Mouse (Mus musculus): ENCODE measurements around the gene Rere. TPM values are rescaled to one million over a fixed set of nuclear protein-coding genes. Genes with fewer than 3 reads are reported as not detected.
"Not testable (repeated sequence)": the region's sequence is repeated elsewhere in the genome, so short reads cannot be mapped to it uniquely, and the experiment has no call there.

Gene Rere
- polyA plus RNA-seq, 1 experiment from 2014 or later, result 34.5 TPM

- Histone ChIP-seq H3K4me3 (replicated peaks; ENCODE audit: low read length) (no peak overlapping the region), H3K27me3 (replicated peaks; ENCODE audit: control insufficient read depth, insufficient read depth, low read length) (no peaks in the 10 kb centered on the region), H3K4me2 (ENCODE audit: low read length) (no peak overlapping the region), H3K36me3 (ENCODE audit: control insufficient read depth, insufficient read depth) (no peaks in the 10 kb centered on the region), H3K4me1 (replicated peaks; ENCODE audit: control insufficient read depth, insufficient read depth, low read length) (peaks cover 26% of the 10 kb centered on the region), H3K9me3 (ENCODE audit: control insufficient read depth, low read length) (no peaks in the 10 kb centered on the region), H3K27ac (ENCODE audit: low read length) (no peak overlapping the region), H3K9ac (replicated peaks; ENCODE audit: low read depth, low read length) (no peak overlapping the region)
- no peak for ATAC-seq
- 90% methylated on average over 15 of the region's 15 CpGs for WGBS
These were observed 271.5 kb downstream of the Rere start for GRCm38 (mm10) chr4:150552751-150553600.

- no peak for ATAC-seq
- Histone ChIP-seq H3K27ac (ENCODE audit: low read length) (peak overlapping the region; percentile 92), H3K9me3 (ENCODE audit: control insufficient read depth, low read length) (no peaks in the 10 kb centered on the region), H3K36me3 (ENCODE audit: control insufficient read depth, insufficient read depth) (no peaks in the 10 kb centered on the region), H3K4me1 (replicated peaks; ENCODE audit: control insufficient read depth, insufficient read depth, low read length) (peaks cover 23% of the 10 kb centered on the region), H3K9ac (replicated peaks; ENCODE audit: low read depth, low read length) (no peak overlapping the region), H3K4me2 (ENCODE audit: low read length) (no peak overlapping the region), H3K4me3 (replicated peaks; ENCODE audit: low read length) (no peak overlapping the region), H3K27me3 (replicated peaks; ENCODE audit: control insufficient read depth, insufficient read depth, low read length) (no peaks in the 10 kb centered on the region)
These were observed 274.3 kb downstream of the Rere start for GRCm38 (mm10) chr4:150555783-150556182.

GRCm38 (mm10) chr4:150556382-150557221 lies 275.2 kb downstream of the Rere start:
- peak overlapping the region; percentile 12 for H3K4me2 ChIP-seq (ENCODE audit: low read length)
- H3K9me3 ChIP-seq (ENCODE audit: control insufficient read depth, low read length), result no peaks in the 10 kb centered on the region
- no peak overlapping the region for H3K4me3 ChIP-seq (replicated peaks; ENCODE audit: low read length)
- 10% methylated on average over 17 of the region's 17 CpGs for WGBS
- peak; percentile 93 for ATAC-seq
- peak overlapping the region; percentile 92 for H3K27ac ChIP-seq (ENCODE audit: low read length)
- H3K27me3 ChIP-seq (replicated peaks; ENCODE audit: control insufficient read depth, insufficient read depth, low read length), result no peaks in the 10 kb centered on the region
- H3K4me1 ChIP-seq (replicated peaks; ENCODE audit: control insufficient read depth, insufficient read depth, low read length), result peaks cover 23% of the 10 kb centered on the region
- no peaks in the 10 kb centered on the region for H3K36me3 ChIP-seq (ENCODE audit: control insufficient read depth, insufficient read depth)
- 0 out of 2 replicates have a peak overlapping the region, but pooled peaks have one; percentile 5 for H3K9ac ChIP-seq (replicated peaks; ENCODE audit: low read depth, low read length)

GRCm38 (mm10) chr4:150557289-150557688 lies 275.8 kb downstream of the Rere start:
- 50% methylated on average over 3 of the region's 3 CpGs for WGBS
- peaks cover 23% of the 10 kb centered on the region for H3K4me1 ChIP-seq (replicated peaks; ENCODE audit: control insufficient read depth, insufficient read depth, low read length)
- H3K9me3 ChIP-seq (ENCODE audit: control insufficient read depth, low read length); H3K27me3 ChIP-seq (replicated peaks; ENCODE audit: control insufficient read depth, insufficient read depth, low read length); H3K36me3 ChIP-seq (ENCODE audit: control insufficient read depth, insufficient read depth); H3K9ac ChIP-seq (replicated peaks; ENCODE audit: low read depth, low read length); H3K4me3 ChIP-seq (replicated peaks; ENCODE audit: low read length); H3K4me2 ChIP-seq (ENCODE audit: low read length): not testable (repeated sequence)
- 0 out of 2 replicates have a peak, but pooled peaks have one; percentile 23 for ATAC-seq
- H3K27ac ChIP-seq (ENCODE audit: low read length), result peak overlapping the region; percentile 92

- H3K27ac ChIP-seq (ENCODE audit: low read length), result peak overlapping the region; percentile 92; the same call in 1 of the 2 replicates
These were observed 276.5 kb downstream of the Rere start for GRCm38 (mm10) chr4:150557976-150558375.

GRCm38 (mm10) chr4:150559514-150559913 lies 278.1 kb downstream of the Rere start:
- ATAC-seq, result no peak
- WGBS, result 75% methylated on average over 3 of the region's 3 CpGs
- Histone ChIP-seq H3K27ac (ENCODE audit: low read length) (no peak overlapping the region), H3K9ac (replicated peaks; ENCODE audit: low read depth, low read length) (no peak overlapping the region), H3K4me1 (replicated peaks; ENCODE audit: control insufficient read depth, insufficient read depth, low read length) (peaks cover 29% of the 10 kb centered on the region), H3K9me3 (ENCODE audit: control insufficient read depth, low read length) (no peaks in the 10 kb centered on the region), H3K36me3 (ENCODE audit: control insufficient read depth, insufficient read depth) (no peaks in the 10 kb centered on the region), H3K4me3 (replicated peaks; ENCODE audit: low read length) (no peak overlapping the region), H3K27me3 (replicated peaks; ENCODE audit: control insufficient read depth, insufficient read depth, low read length) (no peaks in the 10 kb centered on the region), H3K4me2 (ENCODE audit: low read length) (no peak overlapping the region)

More at GRCm38 (mm10) chr4:150557976-150558375, 276.5 kb downstream of the Rere start:
- H3K27me3 ChIP-seq (replicated peaks; ENCODE audit: control insufficient read depth, insufficient read depth, low read length), result no peaks in the 10 kb centered on the region
- no peak for ATAC-seq
- H3K9me3 ChIP-seq (ENCODE audit: control insufficient read depth, low read length), result no peaks in the 10 kb centered on the region
- H3K4me1 ChIP-seq (replicated peaks; ENCODE audit: control insufficient read depth, insufficient read depth, low read length), result peaks cover 26% of the 10 kb centered on the region
- H3K4me2 ChIP-seq (ENCODE audit: low read length), result no peak overlapping the region
- WGBS, result 69% methylated on average over 1 of the region's 1 CpGs
- no peak overlapping the region for H3K9ac ChIP-seq (replicated peaks; ENCODE audit: low read depth, low read length)
- no peak overlapping the region for H3K4me3 ChIP-seq (replicated peaks; ENCODE audit: low read length)
- H3K36me3 ChIP-seq (ENCODE audit: control insufficient read depth, insufficient read depth), result no peaks in the 10 kb centered on the region

- 38% methylated on average over 5 of the region's 5 CpGs for WGBS
- ATAC-seq, result no peak
- peaks cover 7% of the 10 kb centered on the region for H3K4me1 ChIP-seq (replicated peaks; ENCODE audit: control insufficient read depth, insufficient read depth, low read length)
These were observed 281.8 kb downstream of the Rere start for GRCm38 (mm10) chr4:150563281-150563680.

GRCm38 (mm10) chr4:150566193-150566592 lies 284.7 kb downstream of the Rere start:
- no peak for ATAC-seq
- H3K9ac ChIP-seq (replicated peaks; ENCODE audit: low read depth, low read length), result no peak overlapping the region
- no peaks in the 10 kb centered on the region for H3K36me3 ChIP-seq (ENCODE audit: control insufficient read depth, insufficient read depth)
- WGBS, result 81% methylated on average over 6 of the region's 6 CpGs
- H3K27ac ChIP-seq (ENCODE audit: low read length), result no peak overlapping the region
- no peaks in the 10 kb centered on the region for H3K9me3 ChIP-seq (ENCODE audit: control insufficient read depth, low read length)
- no peaks in the 10 kb centered on the region for H3K27me3 ChIP-seq (replicated peaks; ENCODE audit: control insufficient read depth, insufficient read depth, low read length)
- H3K4me2 ChIP-seq (ENCODE audit: low read length), result no peak overlapping the region
- no peak overlapping the region for H3K4me3 ChIP-seq (replicated peaks; ENCODE audit: low read length)
- peaks cover 29% of the 10 kb centered on the region for H3K4me1 ChIP-seq (replicated peaks; ENCODE audit: control insufficient read depth, insufficient read depth, low read length)

More at GRCm38 (mm10) chr4:150563281-150563680, 281.8 kb downstream of the Rere start:
- Histone ChIP-seq H3K9me3 (ENCODE audit: control insufficient read depth, low read length) (no peaks in the 10 kb centered on the region), H3K4me3 (replicated peaks; ENCODE audit: low read length) (no peak overlapping the region), H3K9ac (replicated peaks; ENCODE audit: low read depth, low read length) (no peak overlapping the region), H3K27ac (ENCODE audit: low read length) (no peak overlapping the region), H3K27me3 (replicated peaks; ENCODE audit: control insufficient read depth, insufficient read depth, low read length) (no peaks in the 10 kb centered on the region), H3K4me2 (ENCODE audit: low read length) (no peak overlapping the region), H3K36me3 (ENCODE audit: control insufficient read depth, insufficient read depth) (no peaks in the 10 kb centered on the region)

Measured in forebrain, embryonic 16.5 days (tissue).